Mouse (Mus musculus): Measurements from ENCODE around the gene Itga1.

DNA sequence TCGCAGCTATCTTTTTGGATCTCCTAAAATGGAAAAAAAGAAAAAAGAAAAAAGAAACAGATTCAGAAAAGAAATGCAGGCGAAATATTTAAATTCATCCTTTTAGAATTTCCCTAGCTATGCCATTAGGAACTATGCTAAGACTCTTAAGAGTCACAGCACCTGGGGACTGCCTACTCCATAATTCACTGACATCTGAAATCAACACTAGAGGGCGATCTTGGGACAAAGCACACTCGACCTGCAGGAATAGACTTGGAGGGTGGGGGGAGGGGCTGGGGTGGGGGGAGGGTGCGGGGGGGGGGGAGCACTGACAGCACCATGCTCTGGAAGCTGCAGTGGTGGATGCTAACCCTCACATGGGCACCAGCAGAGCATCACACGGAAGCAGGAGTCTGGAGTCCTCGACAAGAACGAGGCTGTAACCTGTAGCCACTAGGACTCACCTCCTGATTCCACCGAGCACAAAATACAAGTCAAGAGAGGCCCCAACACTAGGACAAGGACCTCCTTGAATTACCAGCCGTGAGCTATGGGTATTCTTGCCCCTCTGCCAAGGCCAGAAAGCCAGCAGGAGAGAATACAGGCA lies 120.8 kb downstream of the Itga1 start:
- peak; percentile 43 for TF ChIP-seq CTCF (conservative IDR thresholded peaks at IDR 0.05; ENCODE audit: insufficient read depth, insufficient read length, low read depth, low read length)
- no peak for TF ChIP-seq POLR2A (IDR thresholded peaks at IDR 0.05; ENCODE audit: low read depth, low read length)

Measured in kidney, adult 2 months (tissue).